Mouse (Mus musculus): ENCODE results near the gene Adam4.
"Not testable (repeated sequence)": the region's sequence is repeated elsewhere in the genome, so short reads cannot be mapped to it uniquely, and the experiment has no call there.

GRCm38 (mm10) chr12:81438985-81439384 lies 17.2 kb upstream of the Adam4 start:
- TF ChIP-seq CTCF (IDR thresholded peaks at IDR 0.05; ENCODE audit: low read depth); EP300 (optimal IDR thresholded peaks at IDR 0.05): not testable (repeated sequence)

Measured in stomach, postnatal 0 days (tissue).